Comparison of ENCODE assay signal across 9 mouse cellular contexts in the genomic region with DNA sequence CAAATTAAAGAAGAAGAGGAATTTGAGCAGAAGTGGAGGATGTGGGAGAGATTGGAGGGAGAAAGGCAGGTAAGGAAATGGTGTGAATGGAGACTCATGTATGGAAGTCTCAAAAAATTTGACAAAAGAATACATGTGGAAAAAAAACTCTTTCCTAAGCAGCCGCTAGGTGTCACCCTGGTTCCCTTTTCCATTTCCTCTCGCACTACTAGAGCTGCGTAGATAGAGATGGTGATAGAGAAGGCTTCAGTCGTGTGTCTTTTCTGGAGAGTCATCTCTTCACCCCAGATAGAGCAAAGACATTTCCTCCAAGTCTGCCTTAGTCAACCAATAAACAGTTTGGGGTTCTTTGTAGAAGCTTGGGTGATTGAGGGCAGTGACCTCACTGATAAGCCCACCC. TPM values are rescaled to one million over a fixed set of nuclear protein-coding genes. Genes with fewer than 3 reads are reported as not detected.
DNase-seq lines count a peak whose midpoint lies in the region; ATAC-seq and TF ChIP-seq lines count a peak whose summit lies in the region.
"Had no signal": no experiment of that assay in that cellular context is flagged by ENCODE, and none has a peak within 500 bp of the region (broad histone marks: within the 10 kb centered on the region; RNA-seq: fewer than 3 reads in every experiment).

No protein-coding gene starts in this region.

- no peak for ATAC-seq in heart, embryonic 11.5 days (replicated peaks; ENCODE audit: insufficient number of reproducible peaks, low FRiP score, low TSS enrichment)
- ATAC-seq in midbrain, embryonic 11.5 days (ENCODE audit: low FRiP score), result peak; percentile 70

- 0% methylated on average over 4 of the region's 4 CpGs for WGBS in heart, adult 2 months
- 1% methylated on average over 4 of the region's 4 CpGs for WGBS in heart, embryonic 11.5 days (ENCODE audit: insufficient replicate concordance)
- 0% methylated on average over 4 of the region's 4 CpGs for WGBS in midbrain, embryonic 11.5 days

- no peak overlapping the region; the same call in 1 of the 2 replicates for H3K4me2 ChIP-seq in heart, embryonic 11.5 days
- no peak overlapping the region for H3K4me2 ChIP-seq in midbrain, embryonic 11.5 days
- H3K4me2 ChIP-seq: stomach, embryonic 15.5 days had no signal

- no peak overlapping the region for H3K4me3 ChIP-seq in heart, adult 2 months
- no peak overlapping the region for H3K4me3 ChIP-seq in heart, embryonic 11.5 days (ENCODE audit: low read depth, low read length)
- H3K4me3 ChIP-seq in midbrain, embryonic 11.5 days (ENCODE audit: low read depth, low read length), result no peak overlapping the region
- H3K4me3 ChIP-seq: stomach, embryonic 15.5 days had no signal

- H3K9ac ChIP-seq in heart, adult 2 months (ENCODE audit: low read depth, low read length), result no peak overlapping the region
- no peak overlapping the region for H3K9ac ChIP-seq in heart, embryonic 11.5 days (ENCODE audit: low read depth, low read length)
- no peak overlapping the region for H3K9ac ChIP-seq in midbrain, embryonic 11.5 days (ENCODE audit: low read length)
- H3K9ac ChIP-seq: stomach, embryonic 15.5 days had no signal

- DNase-seq in heart, adult 2 months, result peak; percentile 49 to 50
- DNase-seq in CD8-positive naive resting alpha-beta T cell, adult 2 months (ENCODE audit: low read depth in 2 of 2, low spot score in 2 of 2), result peak; percentile 66 to 69
- peak; percentile 72 for DNase-seq in c-Kit-positive CD71-positive TER-119-negative erythroid progenitor cells, embryonic 14.5 days (ENCODE audit: low read depth)
- DNase-seq in forelimb bud, embryonic 11.5 days (ENCODE audit: low read depth, low spot score), result peak; percentile 55
- DNase-seq in left cerebral cortex, postnatal 4 days, result peak; percentile 27
- DNase-seq in midbrain, embryonic 11.5 days (ENCODE audit: low spot score, missing footprints), result peak; percentile 93
- DNase-seq in splenic B cell, adult 2 months (ENCODE audit: low read depth, low spot score), result peak; percentile 86

- no peaks in the 10 kb centered on the region for H3K9me3 ChIP-seq in heart, embryonic 11.5 days (replicated peaks; ENCODE audit: control insufficient read depth, low read length)
- no peaks in the 10 kb centered on the region for H3K9me3 ChIP-seq in midbrain, embryonic 11.5 days (ENCODE audit: control insufficient read depth, low read length)
- H3K9me3 ChIP-seq: stomach, embryonic 15.5 days had no signal

- TF ChIP-seq POLR2A in heart, adult 2 months (IDR thresholded peaks at IDR 0.05; ENCODE audit: insufficient read depth, low read depth, low read length), result no peak

- H3K36me3 ChIP-seq in heart, adult 2 months (ENCODE audit: control insufficient read depth, insufficient read depth, low read length), result peaks cover 11% of the 10 kb centered on the region
- no peaks in the 10 kb centered on the region for H3K36me3 ChIP-seq in heart, embryonic 11.5 days (ENCODE audit: control insufficient read depth, insufficient read depth, low read length)
- no peaks in the 10 kb centered on the region for H3K36me3 ChIP-seq in midbrain, embryonic 11.5 days (ENCODE audit: control insufficient read depth, insufficient read depth, low read length)
- H3K36me3 ChIP-seq in splenic B cell, adult 2 months (ENCODE audit: control insufficient read depth, insufficient read depth, low read length, poor library complexity, severe bottlenecking), result no peaks in the 10 kb centered on the region
- H3K36me3 ChIP-seq: stomach, embryonic 15.5 days had no signal

- no peak overlapping the region; the same call in 1 of the 2 replicates for H3K27ac ChIP-seq in heart, adult 2 months
- no peak overlapping the region for H3K27ac ChIP-seq in heart, embryonic 11.5 days (ENCODE audit: low read depth, low read length)
- no peak overlapping the region for H3K27ac ChIP-seq in midbrain, embryonic 11.5 days (ENCODE audit: low read depth, low read length)

- TF ChIP-seq CTCF in heart, adult 2 months (IDR thresholded peaks at IDR 0.05), result peak; percentile 90

- peaks cover 3% of the 10 kb centered on the region for H3K79me2 ChIP-seq in heart, adult 2 months (replicated peaks; ENCODE audit: control insufficient read depth, insufficient read depth, low read length)

- peaks cover 6% of the 10 kb centered on the region for H3K4me1 ChIP-seq in heart, adult 2 months (ENCODE audit: control insufficient read depth, insufficient read depth, low read length)
- peaks cover 6% of the 10 kb centered on the region for H3K4me1 ChIP-seq in heart, embryonic 11.5 days (ENCODE audit: control insufficient read depth, insufficient read depth, low read length)
- peaks cover 7% of the 10 kb centered on the region for H3K4me1 ChIP-seq in midbrain, embryonic 11.5 days (ENCODE audit: control insufficient read depth, insufficient read depth, low read length)

- TF ChIP-seq EP300 in heart, adult 2 months (IDR thresholded peaks at IDR 0.05; ENCODE audit: insufficient read depth, low read depth, low read length), result 0 out of 2 replicates have a peak, but pooled peaks have one; percentile 27

- no peaks in the 10 kb centered on the region for H3K27me3 ChIP-seq in heart, adult 2 months (ENCODE audit: control insufficient read depth, insufficient read depth, low read length)
- no peaks in the 10 kb centered on the region for H3K27me3 ChIP-seq in heart, embryonic 11.5 days (ENCODE audit: control insufficient read depth, insufficient read depth, low read length)
- H3K27me3 ChIP-seq in midbrain, embryonic 11.5 days (ENCODE audit: control insufficient read depth, insufficient read depth, low read length), result no peaks in the 10 kb centered on the region; the same call in 1 of the 2 replicates
- no peaks in the 10 kb centered on the region for H3K27me3 ChIP-seq in splenic B cell, adult 2 months (ENCODE audit: control insufficient read depth, insufficient read depth, low read length, poor library complexity, severe bottlenecking)
- H3K27me3 ChIP-seq: stomach, embryonic 15.5 days had no signal

- intact Hi-C loops in heart, adult 2 months (cut with DNase I), result loop anchor here (1.0 to 10.0 kb wide), 7 partner anchors 118 to 660 kb away; partner anchors contain the start of genes Btnl9, Gm12185 and Zfp62
- intact Hi-C loops in left cerebral cortex, postnatal 4 days (cut with DNase I), result loop anchor here (5.0 kb wide), 2 partner anchors 228 to 393 kb away; no protein-coding TSS in a partner anchor

RNA-seq across cellular contexts. Expression of gene Irgm1, which starts 3.0 kb away (rescaled TPM):
- total RNA-seq in heart, adult 2 months (2021), result 10 to 100 TPM in 1 of 2 experiments, 1 to 10 TPM in 1; 9.9 to 13.5 TPM
- polyA plus RNA-seq in heart, adult 2 months (2012; rRNA removed), result 10.0 and 17.2 TPM in 2 replicates
- polyA plus RNA-seq in heart, embryonic 11.5 days (2014; fragmentation: Nextera tagmentation; extraction: Ambion mirVana), result 4.9 and 5.9 TPM in 2 replicates
- total RNA-seq in left cerebral cortex, postnatal 4 days (2021), result 1 to 10 TPM; 1.4 TPM
- polyA plus RNA-seq in midbrain, embryonic 11.5 days (2014; fragmentation: Nextera tagmentation; extraction: Ambion mirVana), result 2.2 and 2.3 TPM in 2 replicates

RNA-seq across cellular contexts. Expression of gene Gm5431, which starts 27.5 kb away (rescaled TPM):
- 1 to 10 TPM; 1.4 to 1.5 TPM for total RNA-seq in heart, adult 2 months (2021)
- 0.20 and 0.67 TPM in 2 replicates for polyA plus RNA-seq in heart, adult 2 months (2012; rRNA removed)
- polyA plus RNA-seq in heart, embryonic 11.5 days (2014; fragmentation: Nextera tagmentation; extraction: Ambion mirVana), result 0.16 TPM in 1 of 2 replicates, not detected in the other
- under 1 TPM in 1 of 2 experiments, not detected in 1; 0.22 TPM for total RNA-seq in left cerebral cortex, postnatal 4 days (2021)
- polyA plus RNA-seq in midbrain, embryonic 11.5 days (2014; fragmentation: Nextera tagmentation; extraction: Ambion mirVana), result 0.10 and 0.21 TPM in 2 replicates

RNA-seq across cellular contexts. Expression of gene Gm12184, which starts 48.0 kb away (rescaled TPM):
- 1 to 10 TPM; 3.8 to 3.9 TPM for total RNA-seq in heart, adult 2 months (2021)
- polyA plus RNA-seq in heart, adult 2 months (2012; rRNA removed), result 18.8 and 28.2 TPM in 2 replicates
- 2.9 and 4.0 TPM in 2 replicates for polyA plus RNA-seq in heart, embryonic 11.5 days (2014; fragmentation: Nextera tagmentation; extraction: Ambion mirVana)
- total RNA-seq in left cerebral cortex, postnatal 4 days (2021), result 1 to 10 TPM in 1 of 2 experiments, under 1 TPM in 1; 0.89 to 2.4 TPM
- polyA plus RNA-seq in midbrain, embryonic 11.5 days (2014; fragmentation: Nextera tagmentation; extraction: Ambion mirVana), result 7.4 and 11.5 TPM in 2 replicates

RNA-seq across cellular contexts. Expression of gene Trim7, which starts 48.5 kb away (rescaled TPM):
- 10 to 100 TPM; 18.2 to 18.4 TPM for total RNA-seq in heart, adult 2 months (2021)
- polyA plus RNA-seq in heart, adult 2 months (2012; rRNA removed), result 27.9 and 32.6 TPM in 2 replicates
- polyA plus RNA-seq in heart, embryonic 11.5 days (2014; fragmentation: Nextera tagmentation; extraction: Ambion mirVana), result 0.43 and 0.70 TPM in 2 replicates
- total RNA-seq in left cerebral cortex, postnatal 4 days (2021), result 10 to 100 TPM in 1 of 2 experiments, 1 to 10 TPM in 1; 9.4 to 12.4 TPM
- polyA plus RNA-seq in midbrain, embryonic 11.5 days (2014; fragmentation: Nextera tagmentation; extraction: Ambion mirVana), result 0.40 and 0.73 TPM in 2 replicates

RNA-seq across cellular contexts. Expression of gene Trim41, which starts 57.3 kb away (rescaled TPM):
- 10 to 100 TPM; 19.8 to 19.9 TPM for total RNA-seq in heart, adult 2 months (2021)
- polyA plus RNA-seq in heart, adult 2 months (2012; rRNA removed), result 19.1 and 19.3 TPM in 2 replicates
- polyA plus RNA-seq in heart, embryonic 11.5 days (2014; fragmentation: Nextera tagmentation; extraction: Ambion mirVana), result 3.3 and 3.7 TPM in 2 replicates
- total RNA-seq in left cerebral cortex, postnatal 4 days (2021), result 10 to 100 TPM; 53.6 to 54.3 TPM
- 3.6 and 3.9 TPM in 2 replicates for polyA plus RNA-seq in midbrain, embryonic 11.5 days (2014; fragmentation: Nextera tagmentation; extraction: Ambion mirVana)

Comparison
In these comparisons a context has a peak if more than half of its experiments do, and no peak if none do; other contexts are left out.
1. DNase-seq: peak in every context shown above with its lines; median percentile 93 in midbrain, embryonic 11.5 days; 86 in splenic B cell, adult 2 months; 72 in c-Kit-positive CD71-positive TER-119-negative erythroid progenitor cells, embryonic 14.5 days; 68 in CD8-positive naive resting alpha-beta T cell, adult 2 months; 55 in forelimb bud, embryonic 11.5 days; 50 in heart, adult 2 months; 27 in left cerebral cortex, postnatal 4 days.